Mouse (Mus musculus) forebrain, embryonic 14.5 days (tissue): Measurements from ENCODE around the gene Zfp697. TPM values are rescaled to one million over a fixed set of nuclear protein-coding genes. Genes with fewer than 3 reads are reported as not detected.
"Not testable (repeated sequence)": the region's sequence is repeated elsewhere in the genome, so short reads cannot be mapped to it uniquely, and the experiment has no call there.

Experiments used
- ATAC-seq: fragments of 200-750 bp; cut with Nextera tagmentation; 2 replicates; pipeline ENCODE4 v1.8.0; 2017; ENCODE audit warnings: mild to moderate bottlenecking, moderate library complexity
- DNase-seq: peaks from one replicate; pipeline ENCODE4 v3.0.0-alpha.2; 2015; ENCODE audit warnings: low spot score
- H3K27ac ChIP-seq: fragments of 300-500 bp; sonication (generic); 2 replicates; pipeline ENCODE4 v1.5.1; 2014; ENCODE audit warnings: low read depth, mild to moderate bottlenecking, control low read depth, low read length, moderate library complexity
- H3K27me3 ChIP-seq: fragments of 300-500 bp; sonication (generic); replicated peaks from 2 replicates; pipeline ENCODE4 v1.6.1; 2014; ENCODE audit warnings: low read length, control low read depth, mixed read lengths; ENCODE audit not compliant: control insufficient read depth, insufficient read depth
- H3K36me3 ChIP-seq: fragments of 300-500 bp; sonication (generic); 2 replicates; pipeline ENCODE4 v1.6.1; 2014; ENCODE audit warnings: low read length, control low read depth; ENCODE audit not compliant: control insufficient read depth, insufficient read depth
- H3K4me1 ChIP-seq: fragments of 300-500 bp; sonication (generic); 2 replicates; pipeline ENCODE4 v1.6.1; 2014; ENCODE audit warnings: antibody characterized with exemption, low read length, control low read depth; ENCODE audit not compliant: control insufficient read depth, insufficient read depth
- H3K4me2 ChIP-seq: fragments of 300-500 bp; sonication (generic); 2 replicates; pipeline ENCODE4 v1.6.1; 2014; ENCODE audit warnings: mild to moderate bottlenecking, control low read depth, low read length
- H3K4me3 ChIP-seq: fragments of 300-500 bp; sonication (generic); 2 replicates; pipeline ENCODE4 v1.5.1; 2014; ENCODE audit warnings: low read depth, low read length, control low read depth
- H3K9ac ChIP-seq: fragments of 300-500 bp; sonication (generic); 2 replicates; pipeline ENCODE4 v1.6.1; 2014; ENCODE audit warnings: mild to moderate bottlenecking, low read length, control low read depth, moderate library complexity
- H3K9me3 ChIP-seq: fragments of 300-500 bp; sonication (generic); replicated peaks from 2 replicates; pipeline ENCODE4 v1.6.1; 2016; ENCODE audit warnings: low read length, control low read depth, mixed read lengths; ENCODE audit not compliant: control insufficient read depth
- WGBS: fragments of 180-500 bp; shearing (Covaris S2); extraction: QIAGEN DNeasy Blood & Tissue Kit; methylation state at CpG from one replicate; pipeline ENCODE4 v1.1.7; 2014; 5-methylcytosine and 5-hydroxymethylcytosine counted together
- polyA plus RNA-seq: library from polyadenylated mRNA; unstranded; fragments of >200 nt; fragmentation: Nextera tagmentation; extraction: Ambion mirVana; gene quantifications from 2 replicates; pipeline ENCODE4 v1.2.1, GENCODE M21; 2014

The Zfp697 gene
- 16.0 and 17.3 TPM in 2 replicates for polyA plus RNA-seq

GRCm38 (mm10) chr3:98382246-98382939, at the start of gene Zfp697:
Gene Zfp697 (plus strand): TSS chr3:98382461.
- peak; percentile 90 for DNase-seq
- ATAC-seq: peak; percentile 93
- Histone ChIP-seq H3K4me3 (peak within 1 kb of the TSS; percentile 84), H3K4me2 (peak within 1 kb of the TSS; percentile 87), H3K9ac (peak within 1 kb of the TSS; percentile 95), H3K36me3 (no peaks in the 10 kb centered on the region), H3K4me1 (peaks cover 12% of the 10 kb centered on the region; the same call in 1 of the 2 replicates), H3K9me3 (no peaks in the 10 kb centered on the region), H3K27ac (peak within 1 kb of the TSS; percentile 83), H3K27me3 (no peaks in the 10 kb centered on the region)
- WGBS: 0% methylated on average over 42 of the region's 42 CpGs

GRCm38 (mm10) chr3:98334010-98334409, 48.3 kb upstream of the Zfp697 start:
- DNase-seq: no peak

GRCm38 (mm10) chr3:98335331-98335730, 46.9 kb upstream of the Zfp697 start:
- no peaks in the 10 kb centered on the region for H3K9me3 ChIP-seq

More at GRCm38 (mm10) chr3:98334010-98334409, 48.3 kb upstream of the Zfp697 start:
- no peaks in the 10 kb centered on the region for H3K9me3 ChIP-seq
- 90% methylated on average over 2 of the region's 2 CpGs for WGBS
- H3K9ac ChIP-seq: no peak overlapping the region
- no peak overlapping the region for H3K27ac ChIP-seq
- peaks cover 8% of the 10 kb centered on the region; the same call in 1 of the 2 replicates for H3K36me3 ChIP-seq
- H3K4me3 ChIP-seq: no peak overlapping the region
- H3K27me3 ChIP-seq: no peaks in the 10 kb centered on the region
- ATAC-seq: no peak
- peaks cover 15% of the 10 kb centered on the region; the same call in 1 of the 2 replicates for H3K4me1 ChIP-seq
- no peak overlapping the region for H3K4me2 ChIP-seq

GRCm38 (mm10) chr3:98335886-98336285, 46.4 kb upstream of the Zfp697 start:
- H3K4me2 ChIP-seq: no peak overlapping the region; the same call in 1 of the 2 replicates
- peak overlapping the region; percentile 17; the same call in 1 of the 2 replicates for H3K9ac ChIP-seq
- H3K27me3 ChIP-seq: no peaks in the 10 kb centered on the region
- H3K27ac ChIP-seq: no peak overlapping the region
- ATAC-seq (no peak), DNase-seq (no peak)
- no peaks in the 10 kb centered on the region for H3K9me3 ChIP-seq
- H3K4me3 ChIP-seq: no peak overlapping the region
- H3K4me1 ChIP-seq: peaks cover 15% of the 10 kb centered on the region; the same call in 1 of the 2 replicates
- H3K36me3 ChIP-seq: peaks cover 8% of the 10 kb centered on the region; the same call in 1 of the 2 replicates
- WGBS: 76% methylated on average over 7 of the region's 7 CpGs

More at GRCm38 (mm10) chr3:98335331-98335730, 46.9 kb upstream of the Zfp697 start:
- DNase-seq (no peak), ATAC-seq (no peak)
- no peak overlapping the region for H3K4me3 ChIP-seq
- peaks cover 15% of the 10 kb centered on the region; the same call in 1 of the 2 replicates for H3K4me1 ChIP-seq
- no peaks in the 10 kb centered on the region for H3K27me3 ChIP-seq
- peaks cover 8% of the 10 kb centered on the region; the same call in 1 of the 2 replicates for H3K36me3 ChIP-seq
- H3K9ac ChIP-seq: no peak overlapping the region; the same call in 1 of the 2 replicates
- no peak overlapping the region for H3K27ac ChIP-seq
- H3K4me2 ChIP-seq: no peak overlapping the region

GRCm38 (mm10) chr3:98336661-98337654, 45.3 kb upstream of the Zfp697 start:
- no peaks in the 10 kb centered on the region for H3K27me3 ChIP-seq
- H3K27ac ChIP-seq: no peak overlapping the region
- no peaks in the 10 kb centered on the region for H3K9me3 ChIP-seq
- H3K9ac ChIP-seq: no peak overlapping the region
- DNase-seq: peak; percentile 66
- peaks cover 15% of the 10 kb centered on the region; the same call in 1 of the 2 replicates for H3K4me1 ChIP-seq
- H3K4me3 ChIP-seq: no peak overlapping the region
- 68% methylated on average over 22 of the region's 22 CpGs for WGBS
- no peak for ATAC-seq
- H3K36me3 ChIP-seq: peaks cover 8% of the 10 kb centered on the region; the same call in 1 of the 2 replicates
- peak overlapping the region; percentile 95 for H3K4me2 ChIP-seq

- Histone ChIP-seq H3K36me3 (peaks cover 4% of the 10 kb centered on the region; the same call in 1 of the 2 replicates), H3K4me3 (peak overlapping the region; percentile 59), H3K27me3 (no peaks in the 10 kb centered on the region), H3K9ac (peak overlapping the region; percentile 74), H3K4me2 (peak overlapping the region; percentile 95), H3K4me1 (peaks cover 15% of the 10 kb centered on the region; the same call in 1 of the 2 replicates), H3K27ac (peak overlapping the region; percentile 44; the same call in 1 of the 2 replicates), H3K9me3 (no peaks in the 10 kb centered on the region)
- peak; percentile 56 for DNase-seq
- WGBS: 2% methylated on average over 15 of the region's 15 CpGs
- peak; percentile 28 for ATAC-seq
Measured at GRCm38 (mm10) chr3:98338584-98339041, 43.6 kb upstream of the Zfp697 start.

GRCm38 (mm10) chr3:98339097-98339705, 43.1 kb upstream of the Zfp697 start:
- ATAC-seq (peak; percentile 71), DNase-seq (peak; percentile 67)
- H3K4me1 ChIP-seq: peaks cover 15% of the 10 kb centered on the region; the same call in 1 of the 2 replicates
- H3K9ac ChIP-seq: peak overlapping the region; percentile 74
- no peaks in the 10 kb centered on the region for H3K27me3 ChIP-seq
- no peaks in the 10 kb centered on the region for H3K9me3 ChIP-seq
- peak overlapping the region; percentile 44; the same call in 1 of the 2 replicates for H3K27ac ChIP-seq
- WGBS: under 1% methylated on average over 46 of the region's 46 CpGs
- H3K4me2 ChIP-seq: peak overlapping the region; percentile 95
- H3K4me3 ChIP-seq: peak overlapping the region; percentile 59
- H3K36me3 ChIP-seq: no peaks in the 10 kb centered on the region; the same call in 1 of the 2 replicates

- ATAC-seq: peak; percentile 87
- Histone ChIP-seq H3K4me3 (peak within 1 kb of the TSS; percentile 59), H3K9ac (peak within 1 kb of the TSS; percentile 74), H3K27ac (peak within 1 kb of the TSS; percentile 44; the same call in 1 of the 2 replicates), H3K4me1 (peaks cover 15% of the 10 kb centered on the region; the same call in 1 of the 2 replicates), H3K4me2 (peak within 1 kb of the TSS; percentile 95)
- H3K27me3 ChIP-seq, H3K9me3 ChIP-seq, H3K36me3 ChIP-seq: not testable (repeated sequence)
- peak; percentile 89 for DNase-seq
- WGBS: 1% methylated on average over 10 of the region's 10 CpGs
Measured at GRCm38 (mm10) chr3:98339706-98340109, 42.6 kb upstream of the Zfp697 start, which contains the start of gene Phgdh. Gene Phgdh (minus strand): TSS chr3:98339990.
